ENCODE assay signal across 8 mouse cellular contexts in the genomic region with DNA sequence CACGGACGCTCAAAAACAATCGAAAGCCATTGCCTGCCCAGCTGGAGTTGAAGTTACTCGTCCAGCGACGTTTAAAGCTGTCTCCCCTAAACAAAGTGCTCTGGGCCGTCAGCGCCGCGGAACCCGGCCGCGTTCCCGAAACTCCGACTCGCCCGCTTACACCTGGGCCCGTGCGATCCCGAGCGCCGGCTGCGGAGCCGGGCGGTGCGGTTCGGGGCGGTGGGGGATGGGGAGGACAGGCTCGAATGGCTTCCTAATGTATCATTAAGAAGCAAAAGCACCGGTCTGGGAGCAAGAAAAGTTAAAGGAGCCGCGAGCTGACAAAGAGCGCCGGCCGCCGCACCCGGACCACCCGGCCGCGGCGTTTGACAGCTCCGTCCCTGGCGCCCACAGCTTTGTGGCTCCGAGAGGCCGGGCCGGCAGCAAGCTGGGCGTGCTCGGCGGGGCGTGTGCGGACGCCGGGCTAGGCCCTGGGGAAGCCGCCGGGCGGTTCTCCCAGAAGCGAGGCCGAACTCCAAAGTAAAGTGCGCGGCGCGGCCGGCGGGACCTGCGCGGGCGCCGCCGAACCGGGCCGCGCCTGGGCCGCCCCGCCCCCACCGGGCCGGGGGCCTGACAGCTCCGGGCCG. TPM values are rescaled to one million over a fixed set of nuclear protein-coding genes. Genes with fewer than 3 reads are reported as not detected.
A peak's percentile ranks its signal among the peaks of the same experiment; 100 is the strongest.
DNase-seq lines count a peak whose midpoint lies in the region; ATAC-seq and TF ChIP-seq lines count a peak whose summit lies in the region.

No protein-coding gene starts in this region.

- WGBS in embryonic facial prominence, embryonic 12.5 days, result under 1% methylated on average over 77 of the region's 78 CpGs
- WGBS in kidney, embryonic 14.5 days, result under 1% methylated on average over 66 of the region's 78 CpGs
- WGBS in liver, adult 2 months, result 3% methylated on average over 75 of the region's 78 CpGs
- WGBS in stomach, postnatal 0 days, result under 1% methylated on average over 53 of the region's 78 CpGs

- peaks cover 14% of the 10 kb centered on the region; the same call in 1 of the 2 replicates for H3K79me2 ChIP-seq in liver, adult 2 months (ENCODE audit: control insufficient read depth, insufficient read depth, low read length)

- no peak for TF ChIP-seq POLR2A in liver, adult 2 months (IDR thresholded peaks at IDR 0.05; ENCODE audit: extremely low read depth, insufficient read depth, low read length)

- H3K36me3 ChIP-seq in embryonic facial prominence, embryonic 12.5 days, result no peaks in the 10 kb centered on the region
- H3K36me3 ChIP-seq in kidney, embryonic 14.5 days (ENCODE audit: control insufficient read depth, insufficient read depth, low read length), result no peaks in the 10 kb centered on the region
- H3K36me3 ChIP-seq in liver, adult 2 months (ENCODE audit: control insufficient read depth, insufficient read depth, low read length), result peaks cover 1% of the 10 kb centered on the region; the same call in 1 of the 2 replicates
- no peaks in the 10 kb centered on the region for H3K36me3 ChIP-seq in stomach, postnatal 0 days (ENCODE audit: control insufficient read depth, insufficient read depth, low read length)

- no peak for TF ChIP-seq CTCF in liver, adult 2 months (IDR thresholded peaks at IDR 0.05; ENCODE audit: low read depth, low read length)
- no peak for TF ChIP-seq CTCF in stomach, postnatal 0 days (IDR thresholded peaks at IDR 0.05; ENCODE audit: low read depth)

- no peaks in the 10 kb centered on the region for H3K9me3 ChIP-seq in embryonic facial prominence, embryonic 12.5 days
- no peaks in the 10 kb centered on the region for H3K9me3 ChIP-seq in kidney, embryonic 14.5 days (ENCODE audit: control insufficient read depth, low read length)
- no peaks in the 10 kb centered on the region for H3K9me3 ChIP-seq in stomach, postnatal 0 days (ENCODE audit: control insufficient read depth, low read length)

- H3K4me2 ChIP-seq in embryonic facial prominence, embryonic 12.5 days (replicated peaks), result peak overlapping the region; percentile 79
- H3K4me2 ChIP-seq in kidney, embryonic 14.5 days (replicated peaks; ENCODE audit: low read depth, low read length), result peak overlapping the region; percentile 60
- H3K4me2 ChIP-seq in stomach, postnatal 0 days (replicated peaks; ENCODE audit: low read depth), result peak overlapping the region; percentile 71

- peak overlapping the region; percentile 98 for H3K27ac ChIP-seq in embryonic facial prominence, embryonic 12.5 days
- H3K27ac ChIP-seq in kidney, embryonic 14.5 days (ENCODE audit: low read depth, low read length), result peak overlapping the region; percentile 98; the same call in 1 of the 2 replicates
- peak overlapping the region; percentile 91 for H3K27ac ChIP-seq in liver, adult 2 months (replicated peaks; ENCODE audit: insufficient read depth, low read depth, low read length)
- peak overlapping the region; percentile 100 for H3K27ac ChIP-seq in stomach, postnatal 0 days (replicated peaks)

- peak; percentile 66 for DNase-seq in 3134 (ENCODE audit: extremely low read depth, insufficient read length, low spot score)
- DNase-seq in adrenal gland, postnatal 14 days, result peak; percentile 80
- peak; percentile 25 for DNase-seq in heart, adult 8-10 months (ENCODE audit: low spot score)
- DNase-seq in liver, adult 2 months (ENCODE audit: extremely low read depth, low read depth, low spot score), result peak; percentile 45
- peak; percentile 62 for DNase-seq in naive thymus-derived CD4-positive, alpha-beta T cell, adult 2 months (ENCODE audit: low read depth)
- peak; percentile 69 for DNase-seq in stomach, postnatal 0 days (ENCODE audit: low spot score)

- peak; percentile 61; the same call in 1 of the 2 replicates for ATAC-seq in embryonic facial prominence, embryonic 12.5 days (ENCODE audit: insufficient number of reproducible peaks, insufficient read depth, low FRiP score, low TSS enrichment)
- ATAC-seq in kidney, embryonic 14.5 days (ENCODE audit: low FRiP score, low TSS enrichment), result peak; percentile 26
- ATAC-seq in stomach, postnatal 0 days (ENCODE audit: low FRiP score, low TSS enrichment), result peak; percentile 36

- no peaks in the 10 kb centered on the region for H3K27me3 ChIP-seq in embryonic facial prominence, embryonic 12.5 days
- H3K27me3 ChIP-seq in kidney, embryonic 14.5 days (ENCODE audit: control insufficient read depth, insufficient read depth, low read length), result no peaks in the 10 kb centered on the region
- H3K27me3 ChIP-seq in liver, adult 2 months (ENCODE audit: control insufficient read depth, insufficient read depth, low read length), result no peaks in the 10 kb centered on the region
- H3K27me3 ChIP-seq in stomach, postnatal 0 days (ENCODE audit: control insufficient read depth, insufficient read depth, low read length), result no peaks in the 10 kb centered on the region

- TF ChIP-seq EP300 in stomach, postnatal 0 days (optimal IDR thresholded peaks at IDR 0.05), result no peak

- H3K9ac ChIP-seq in embryonic facial prominence, embryonic 12.5 days, result peak overlapping the region; percentile 91
- peak overlapping the region; percentile 96 for H3K9ac ChIP-seq in kidney, embryonic 14.5 days (ENCODE audit: low read depth, low read length)
- H3K9ac ChIP-seq in liver, adult 2 months (ENCODE audit: low read depth, low read length), result peak overlapping the region; percentile 98
- H3K9ac ChIP-seq in stomach, postnatal 0 days (ENCODE audit: low read length), result peak overlapping the region; percentile 99

- H3K4me3 ChIP-seq in embryonic facial prominence, embryonic 12.5 days, result peak overlapping the region; percentile 95
- H3K4me3 ChIP-seq in kidney, embryonic 14.5 days (ENCODE audit: low read length), result peak overlapping the region; percentile 94
- peak overlapping the region; percentile 98 for H3K4me3 ChIP-seq in liver, adult 2 months (ENCODE audit: insufficient read depth, low read depth, low read length)
- peak overlapping the region; percentile 99 for H3K4me3 ChIP-seq in stomach, postnatal 0 days (ENCODE audit: low read depth, low read length)

- H3K4me1 ChIP-seq in embryonic facial prominence, embryonic 12.5 days, result peaks cover 9% of the 10 kb centered on the region
- peaks cover 14% of the 10 kb centered on the region for H3K4me1 ChIP-seq in kidney, embryonic 14.5 days (ENCODE audit: control insufficient read depth, insufficient read depth, low read length)
- H3K4me1 ChIP-seq in liver, adult 2 months (ENCODE audit: control insufficient read depth, insufficient read depth, low read length), result peaks cover 6% of the 10 kb centered on the region; the same call in 1 of the 2 replicates
- no peaks in the 10 kb centered on the region for H3K4me1 ChIP-seq in stomach, postnatal 0 days (replicated peaks; ENCODE audit: control insufficient read depth, insufficient read depth)

RNA-seq across cellular contexts. Expression of a gene that starts 0.8 kb away (rescaled TPM):
- 54.3 and 55.9 TPM in 2 replicates for total RNA-seq in adrenal gland, postnatal 14 days (2021)
- polyA plus RNA-seq in embryonic facial prominence, embryonic 12.5 days (2016; fragmentation: Nextera tagmentation; extraction: Ambion mirVana), result 19.1 and 20.0 TPM in 2 replicates
- total RNA-seq in heart, adult 8-10 months (2022), result 10 to 100 TPM; 40.1 to 47.0 (median 44.4) TPM
- polyA plus RNA-seq in kidney, embryonic 14.5 days (2014; fragmentation: Nextera tagmentation; extraction: Ambion mirVana), result 14.9 and 23.2 TPM in 2 replicates
- total RNA-seq in liver, adult 2 months (2014; rRNA removed), result 20.1 and 23.4 TPM in 2 replicates
- polyA plus RNA-seq in liver, adult 2 months (2012; rRNA removed), result 4.4 and 5.1 TPM in 2 replicates
- 7.6 and 8.3 TPM in 2 replicates for polyA plus RNA-seq in stomach, postnatal 0 days (2015; fragmentation: Nextera tagmentation; extraction: Ambion mirVana)

RNA-seq across cellular contexts. Expression of a gene that starts 18.0 kb away (rescaled TPM):
- total RNA-seq in adrenal gland, postnatal 14 days (2021), result not detected in 2 replicates
- polyA plus RNA-seq in embryonic facial prominence, embryonic 12.5 days (2016; fragmentation: Nextera tagmentation; extraction: Ambion mirVana), result not detected in 2 replicates
- under 1 TPM in 1 of 4 experiments, not detected in 3; 0.12 TPM for total RNA-seq in heart, adult 8-10 months (2022)
- 0.10 TPM in 1 of 2 replicates, not detected in the other for polyA plus RNA-seq in kidney, embryonic 14.5 days (2014; fragmentation: Nextera tagmentation; extraction: Ambion mirVana)
- total RNA-seq in liver, adult 2 months (2014; rRNA removed), result not detected in 2 replicates
- not detected in 2 replicates for polyA plus RNA-seq in liver, adult 2 months (2012; rRNA removed)
- polyA plus RNA-seq in stomach, postnatal 0 days (2015; fragmentation: Nextera tagmentation; extraction: Ambion mirVana), result 0.05 and 0.06 TPM in 2 replicates

Comparison
In these comparisons a context has a peak if more than half of its experiments do, and no peak if none do; other contexts are left out.
1. Peak in every context shown above with its lines: DNase-seq, ATAC-seq, H3K4me3 ChIP-seq and H3K27ac ChIP-seq.
2. DNase-seq: peak in every context shown above with its lines; median percentile 80 in adrenal gland, postnatal 14 days; 69 in stomach, postnatal 0 days; 66 in 3134; 62 in naive thymus-derived CD4-positive, alpha-beta T cell, adult 2 months; 45 in liver, adult 2 months; 25 in heart, adult 8-10 months.